Mouse (Mus musculus) spleen, embryonic (tissue): ENCODE results near the gene Emc6.

ENCODE experiments used
- CTCF ChIA-PET: fragments of 350-600 bp; sonication (Branson Sonifier 250); formaldehyde crosslinking; loops from one replicate; lab custom pipeline; 2022; lab: Charles Lee

Emc6 gene

GRCm38 (mm10) chr11:73177509-73177875 is 655 bp upstream of the Emc6 start:
- CTCF ChIA-PET = no interaction called here

- CTCF ChIA-PET = no interaction called here
Measured at GRCm38 (mm10) chr11:73176186-73176585, 651 bp downstream of the Emc6 start.

- CTCF ChIA-PET = no interaction called here
Measured at GRCm38 (mm10) chr11:73175612-73176011, 1.2 kb downstream of the Emc6 start.

- CTCF ChIA-PET = no interaction called here
Measured at GRCm38 (mm10) chr11:73172186-73172585, 4.7 kb downstream of the Emc6 start.

GRCm38 (mm10) chr11:73169231-73169630 is 7.6 kb downstream of the Emc6 start:
- CTCF ChIA-PET = no interaction called here

GRCm38 (mm10) chr11:73168576-73168975 is 8.3 kb downstream of the Emc6 start:
- CTCF ChIA-PET = no interaction called here

GRCm38 (mm10) chr11:73168071-73168470 is 8.8 kb downstream of the Emc6 start:
- CTCF ChIA-PET = no interaction called here

- CTCF ChIA-PET = no interaction called here
Measured at GRCm38 (mm10) chr11:73162284-73162683, 14.6 kb downstream of the Emc6 start.

- CTCF ChIA-PET = no interaction called here
Measured at GRCm38 (mm10) chr11:73161616-73162015, 15.2 kb downstream of the Emc6 start.

GRCm38 (mm10) chr11:73160811-73161200 is 16.0 kb downstream of the Emc6 start:
- CTCF ChIA-PET = interaction anchor here (0.7 kb wide), 1 partner anchor 61 kb away, joined by 5 read pairs; no protein-coding TSS in a partner anchor

GRCm38 (mm10) chr11:73159957-73160810 is 16.7 kb downstream of the Emc6 start, which contains the start of gene P2rx5:
P2rx5 (plus strand) TSS chr11:73160421.
- CTCF ChIA-PET = interaction anchor here (0.7 kb wide), 1 partner anchor 60 kb away, joined by 5 read pairs; no protein-coding TSS in a partner anchor

GRCm38 (mm10) chr11:73155071-73155470 is 21.8 kb downstream of the Emc6 start:
- CTCF ChIA-PET = no interaction called here

- CTCF ChIA-PET = no interaction called here
Measured at GRCm38 (mm10) chr11:73148209-73148608, 28.6 kb downstream of the Emc6 start.

GRCm38 (mm10) chr11:73146975-73147365 is 29.9 kb downstream of the Emc6 start:
- CTCF ChIA-PET = no interaction called here

GRCm38 (mm10) chr11:73146026-73146974 is 30.5 kb downstream of the Emc6 start:
- CTCF ChIA-PET = no interaction called here

GRCm38 (mm10) chr11:73144261-73144681 is 32.6 kb downstream of the Emc6 start:
- CTCF ChIA-PET = no interaction called here

- CTCF ChIA-PET = no interaction called here
Measured at GRCm38 (mm10) chr11:73137591-73138501, 39.0 kb downstream of the Emc6 start, which contains the start of gene Haspin. Haspin (minus strand) TSS chr11:73138294.

- CTCF ChIA-PET = no interaction called here
Measured at GRCm38 (mm10) chr11:73137116-73137515, 39.7 kb downstream of the Emc6 start.

GRCm38 (mm10) chr11:73136587-73136986 is 40.2 kb downstream of the Emc6 start:
- CTCF ChIA-PET = no interaction called here

- CTCF ChIA-PET = no interaction called here
Measured at GRCm38 (mm10) chr11:73134222-73134621, 42.6 kb downstream of the Emc6 start.

- CTCF ChIA-PET = no interaction called here
Measured at GRCm38 (mm10) chr11:73132999-73133398, 43.8 kb downstream of the Emc6 start.
